Mouse (Mus musculus) brain, embryonic 14.5 days (tissue): ENCODE measurements around the gene Dcdc2a.

Source experiments
- CTCF ChIP-seq: fragments of 200-500 bp; IDR thresholded peaks from 2 replicates; pipeline ENCODE4 v1.5.1; 2012; ENCODE audit warnings: inconsistent platforms, mild to moderate bottlenecking, moderate library complexity, borderline replicate concordance; ENCODE audit not compliant: insufficient read depth, insufficient read length; ENCODE audit errors: extremely low read depth
- POLR2A ChIP-seq: fragments of 200-500 bp; IDR thresholded peaks from 2 replicates; pipeline ENCODE4 v1.6.1; 2012; ENCODE audit warnings: mild to moderate bottlenecking, inconsistent platforms, borderline replicate concordance; ENCODE audit not compliant: poor library complexity, insufficient read depth, insufficient read length, severe bottlenecking; ENCODE audit errors: extremely low read depth

- no peak for TF ChIP-seq POLR2A
- TF ChIP-seq CTCF: no peak
Measured at GRCm38 (mm10) chr13:25067183-25067582, 11.4 kb downstream of the Dcdc2a start.
